Mouse (Mus musculus): ENCODE data around the gene Sept3. TPM values are rescaled to one million over a fixed set of nuclear protein-coding genes. Genes with fewer than 3 reads are reported as not detected.

The Sept3 gene
- polyA plus RNA-seq, 1 experiment from 2014 or later: 479 TPM

- H3K9ac ChIP-seq: no peak overlapping the region
- 68% methylated on average over 15 of the region's 15 CpGs for WGBS
Measured at GRCm38 (mm10) chr15:82341675-82342542, 67.2 kb downstream of the Sept3 start.

GRCm38 (mm10) chr15:82342543-82342935 lies 67.8 kb downstream of the Sept3 start:
- no peak overlapping the region for H3K4me2 ChIP-seq
- no peak overlapping the region for H3K4me3 ChIP-seq
- no peak overlapping the region for H3K27ac ChIP-seq
- no peaks in the 10 kb centered on the region for H3K36me3 ChIP-seq (replicated peaks)
- 84% methylated on average over 5 of the region's 5 CpGs for WGBS
- peaks cover 23% of the 10 kb centered on the region for H3K4me1 ChIP-seq
- H3K27me3 ChIP-seq (replicated peaks): peaks cover 14% of the 10 kb centered on the region
- ATAC-seq (replicated peaks): no peak
- H3K9me3 ChIP-seq: no peaks in the 10 kb centered on the region
- no peak overlapping the region for H3K9ac ChIP-seq

More at GRCm38 (mm10) chr15:82341675-82342542, 67.2 kb downstream of the Sept3 start:
- Histone ChIP-seq H3K9me3 (no peaks in the 10 kb centered on the region), H3K36me3 (replicated peaks) (no peaks in the 10 kb centered on the region), H3K4me1 (peaks cover 21% of the 10 kb centered on the region), H3K27me3 (replicated peaks) (peaks cover 14% of the 10 kb centered on the region), H3K4me2 (no peak overlapping the region), H3K4me3 (no peak overlapping the region), H3K27ac (no peak overlapping the region)
- no peak for ATAC-seq (replicated peaks)

GRCm38 (mm10) chr15:82343368-82344287 lies 68.9 kb downstream of the Sept3 start:
- Histone ChIP-seq H3K4me2 (no peak overlapping the region), H3K4me1 (peaks cover 25% of the 10 kb centered on the region), H3K27me3 (replicated peaks) (peaks cover 14% of the 10 kb centered on the region), H3K4me3 (no peak overlapping the region), H3K9ac (no peak overlapping the region), H3K9me3 (no peaks in the 10 kb centered on the region), H3K27ac (no peak overlapping the region), H3K36me3 (replicated peaks) (0 out of 2 replicates have a peak, but pooled peaks cover 4% of the 10 kb centered on the region)
- WGBS: 91% methylated on average over 27 of the region's 27 CpGs
- ATAC-seq (replicated peaks): no peak

Other genes starting within 250 kb of the Sept3 start
- 50.6 and 50.9 TPM in 2 replicates for gene Desi1, start 241.0 kb upstream of the Sept3 start, polyA plus RNA-seq (2015; fragmentation: Nextera tagmentation; extraction: Ambion mirVana)
- gene Snu13, start 227.3 kb upstream of the Sept3 start, polyA plus RNA-seq (2015; fragmentation: Nextera tagmentation; extraction: Ambion mirVana): 231 and 247 TPM in 2 replicates
- gene 4930407I10Rik, start 215.7 kb upstream of the Sept3 start, polyA plus RNA-seq (2015; fragmentation: Nextera tagmentation; extraction: Ambion mirVana): not detected in 2 replicates
- 0.10 TPM in 1 of 2 replicates, not detected in the other for gene Mei1, start 204.9 kb upstream of the Sept3 start, polyA plus RNA-seq (2015; fragmentation: Nextera tagmentation; extraction: Ambion mirVana)
- 12.2 and 12.7 TPM in 2 replicates for gene Ccdc134, start 147.0 kb upstream of the Sept3 start, polyA plus RNA-seq (2015; fragmentation: Nextera tagmentation; extraction: Ambion mirVana)
- gene Srebf2, start 127.7 kb upstream of the Sept3 start, polyA plus RNA-seq (2015; fragmentation: Nextera tagmentation; extraction: Ambion mirVana): 220 and 224 TPM in 2 replicates
- 1.1 and 1.5 TPM in 2 replicates for gene Shisa8, start 62.1 kb upstream of the Sept3 start, polyA plus RNA-seq (2015; fragmentation: Nextera tagmentation; extraction: Ambion mirVana)
- gene Tnfrsf13c, start 50.5 kb upstream of the Sept3 start, polyA plus RNA-seq (2015; fragmentation: Nextera tagmentation; extraction: Ambion mirVana): 0.08 and 0.26 TPM in 2 replicates
- gene Cenpm, start 30.1 kb upstream of the Sept3 start, polyA plus RNA-seq (2015; fragmentation: Nextera tagmentation; extraction: Ambion mirVana): 10.7 and 13.6 TPM in 2 replicates
- 22.6 and 24.0 TPM in 2 replicates for gene 1500009C09Rik, start 22.5 kb upstream of the Sept3 start, polyA plus RNA-seq (2015; fragmentation: Nextera tagmentation; extraction: Ambion mirVana)
- not detected in 2 replicates for gene Wbp2nl, start 24.1 kb downstream of the Sept3 start, polyA plus RNA-seq (2015; fragmentation: Nextera tagmentation; extraction: Ambion mirVana)
- gene Naga, start 64.0 kb downstream of the Sept3 start, polyA plus RNA-seq (2015; fragmentation: Nextera tagmentation; extraction: Ambion mirVana): 25.4 and 27.2 TPM in 2 replicates
- gene Pheta2, start 64.0 kb downstream of the Sept3 start, polyA plus RNA-seq (2015; fragmentation: Nextera tagmentation; extraction: Ambion mirVana): 1.2 and 1.5 TPM in 2 replicates
- gene Smdt1, start 64.1 kb downstream of the Sept3 start, polyA plus RNA-seq (2015; fragmentation: Nextera tagmentation; extraction: Ambion mirVana): 322 and 335 TPM in 2 replicates
- 309 and 330 TPM in 2 replicates for gene Ndufa6, start 79.4 kb downstream of the Sept3 start, polyA plus RNA-seq (2015; fragmentation: Nextera tagmentation; extraction: Ambion mirVana)
- gene Cyp2d22, start 105.4 kb downstream of the Sept3 start, polyA plus RNA-seq (2015; fragmentation: Nextera tagmentation; extraction: Ambion mirVana): 1.7 and 2.0 TPM in 2 replicates
- gene Cyp2d11, start 119.1 kb downstream of the Sept3 start, polyA plus RNA-seq (2015; fragmentation: Nextera tagmentation; extraction: Ambion mirVana): not detected in 2 replicates
- 0.34 TPM in 1 of 2 replicates, not detected in the other for gene Cyp2d10, start 132.3 kb downstream of the Sept3 start, polyA plus RNA-seq (2015; fragmentation: Nextera tagmentation; extraction: Ambion mirVana)
- gene Cyp2d9, start 158.5 kb downstream of the Sept3 start, polyA plus RNA-seq (2015; fragmentation: Nextera tagmentation; extraction: Ambion mirVana): not detected in 2 replicates